Mouse (Mus musculus): ENCODE data around the gene Otud7a.

The Otud7a gene

GRCm38 (mm10) chr7:63444484-63445345, at the start of gene Otud7a:
TSS of gene Otud7a (plus strand) at chr7:63444751.
- in situ Hi-C loops (cut with MseI, MboI) = no loop called here

GRCm38 (mm10) chr7:63405988-63406387, 38.6 kb upstream of the Otud7a start:
- in situ Hi-C loops (cut with MseI, MboI) = no loop called here

- in situ Hi-C loops (cut with MseI, MboI) = no loop called here
Observed at GRCm38 (mm10) chr7:63445346-63445700, 772 bp downstream of the Otud7a start.

GRCm38 (mm10) chr7:63446951-63447350, 2.4 kb downstream of the Otud7a start:
- in situ Hi-C loops (cut with MseI, MboI) = no loop called here

GRCm38 (mm10) chr7:63455228-63455627, 10.7 kb downstream of the Otud7a start:
- in situ Hi-C loops (cut with MseI, MboI) = no loop called here

GRCm38 (mm10) chr7:63462234-63462633, 17.7 kb downstream of the Otud7a start:
- in situ Hi-C loops (cut with MseI, MboI) = no loop called here

- in situ Hi-C loops (cut with MseI, MboI) = no loop called here
Observed at GRCm38 (mm10) chr7:63462684-63463083, 18.1 kb downstream of the Otud7a start.

GRCm38 (mm10) chr7:63466729-63467128, 22.2 kb downstream of the Otud7a start:
- in situ Hi-C loops (cut with MseI, MboI) = no loop called here

- in situ Hi-C loops (cut with MseI, MboI) = no loop called here
Observed at GRCm38 (mm10) chr7:63468258-63468657, 23.7 kb downstream of the Otud7a start.

GRCm38 (mm10) chr7:63483091-63483490, 38.5 kb downstream of the Otud7a start:
- in situ Hi-C loops (cut with MseI, MboI) = no loop called here

GRCm38 (mm10) chr7:63497051-63497547, 52.5 kb downstream of the Otud7a start:
- in situ Hi-C loops (cut with MseI, MboI) = no loop called here

GRCm38 (mm10) chr7:63504202-63504601, 59.7 kb downstream of the Otud7a start:
- in situ Hi-C loops (cut with MseI, MboI) = no loop called here

GRCm38 (mm10) chr7:63508079-63508478, 63.5 kb downstream of the Otud7a start:
- in situ Hi-C loops (cut with MseI, MboI) = no loop called here

GRCm38 (mm10) chr7:63509825-63510224, 65.3 kb downstream of the Otud7a start:
- in situ Hi-C loops (cut with MseI, MboI) = no loop called here

GRCm38 (mm10) chr7:63511458-63511857, 66.9 kb downstream of the Otud7a start:
- in situ Hi-C loops (cut with MseI, MboI) = no loop called here

- in situ Hi-C loops (cut with MseI, MboI) = no loop called here
Observed at GRCm38 (mm10) chr7:63512561-63512960, 68.0 kb downstream of the Otud7a start.

- in situ Hi-C loops (cut with MseI, MboI) = no loop called here
Observed at GRCm38 (mm10) chr7:63516141-63516895, 71.8 kb downstream of the Otud7a start.

GRCm38 (mm10) chr7:63520299-63520698, 75.7 kb downstream of the Otud7a start:
- in situ Hi-C loops (cut with MseI, MboI) = no loop called here

GRCm38 (mm10) chr7:63522403-63522802, 77.9 kb downstream of the Otud7a start:
- in situ Hi-C loops (cut with MseI, MboI) = no loop called here

- in situ Hi-C loops (cut with MseI, MboI) = no loop called here
Observed at GRCm38 (mm10) chr7:63523051-63523450, 78.5 kb downstream of the Otud7a start.

GRCm38 (mm10) chr7:63540293-63540692, 95.7 kb downstream of the Otud7a start:
- in situ Hi-C loops (cut with MseI, MboI) = no loop called here

GRCm38 (mm10) chr7:63554457-63554856, 109.9 kb downstream of the Otud7a start:
- in situ Hi-C loops (cut with MseI, MboI) = no loop called here

GRCm38 (mm10) chr7:63556324-63556723, 111.8 kb downstream of the Otud7a start:
- in situ Hi-C loops (cut with MseI, MboI) = no loop called here
